Mouse (Mus musculus): ENCODE results near the gene Cntnap2. TPM values are rescaled to one million over a fixed set of nuclear protein-coding genes. Genes with fewer than 3 reads are reported as not detected.

Gene Cntnap2
- polyA plus RNA-seq, 1 experiment from 2014 or later = 1.1 TPM

DNA sequence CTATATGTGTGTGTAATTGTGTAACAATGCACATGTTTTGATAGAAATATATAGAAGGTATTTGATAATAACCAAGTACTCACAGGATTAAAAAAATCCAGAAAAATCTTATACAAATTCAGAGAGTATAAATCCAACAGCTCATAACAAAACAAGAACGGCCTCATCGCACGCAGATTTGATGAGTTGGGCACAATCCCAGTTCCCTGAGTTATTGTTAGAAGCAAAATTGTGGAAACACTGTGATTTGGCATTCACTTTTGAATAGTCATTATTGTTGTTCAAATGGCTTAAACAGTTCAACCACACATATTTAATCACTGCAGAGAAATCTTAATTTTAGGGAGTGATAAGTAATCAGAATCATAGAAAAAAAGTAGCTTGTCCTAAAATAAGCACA, 928.9 kb downstream of the Cntnap2 start:
- H3K27me3 ChIP-seq (replicated peaks; ENCODE audit: control insufficient read depth, insufficient read depth, low read length) = no peaks in the 10 kb centered on the region
- no peaks in the 10 kb centered on the region for H3K36me3 ChIP-seq (ENCODE audit: control insufficient read depth, insufficient read depth)
- no peak overlapping the region for H3K4me3 ChIP-seq (ENCODE audit: low read depth, low read length)
- no peak for ATAC-seq
- H3K9me3 ChIP-seq (ENCODE audit: control insufficient read depth) = no peaks in the 10 kb centered on the region
- no peak for TF ChIP-seq CTCF (IDR thresholded peaks at IDR 0.05; ENCODE audit: low read depth)
- H3K9ac ChIP-seq (ENCODE audit: low read depth, low read length) = no peak overlapping the region
- 87% methylated on average over 3 of the region's 3 CpGs for WGBS
- no peak overlapping the region for H3K4me2 ChIP-seq (replicated peaks; ENCODE audit: low read depth)
- H3K27ac ChIP-seq (ENCODE audit: low read depth, low read length) = no peak overlapping the region
- H3K4me1 ChIP-seq (replicated peaks; ENCODE audit: control insufficient read depth, insufficient read depth, low read length) = no peaks in the 10 kb centered on the region

DNA sequence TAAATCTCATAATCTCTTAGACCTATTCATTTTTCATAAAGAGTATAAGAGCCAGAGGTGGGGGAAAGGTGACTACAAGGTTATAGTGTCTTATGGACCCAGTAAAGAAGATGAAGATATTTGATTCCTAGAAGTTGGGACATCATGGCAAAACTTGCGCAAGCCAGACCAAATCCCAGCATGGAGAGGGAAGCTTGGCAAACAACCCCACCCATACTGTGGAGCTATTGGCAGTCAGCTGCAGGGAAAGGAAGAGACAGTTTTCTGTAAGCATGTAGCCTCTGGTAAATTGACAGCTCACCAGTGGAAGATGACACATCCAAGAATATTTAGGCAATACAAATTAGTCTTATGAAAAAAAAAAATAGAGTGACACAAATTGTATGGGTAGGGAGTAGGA, 931.9 kb downstream of the Cntnap2 start:
- no peak overlapping the region for H3K27ac ChIP-seq (ENCODE audit: low read depth, low read length)
- 89% methylated on average over 1 of the region's 1 CpGs for WGBS
- H3K4me3 ChIP-seq (ENCODE audit: low read depth, low read length) = no peak overlapping the region
- H3K4me1 ChIP-seq (replicated peaks; ENCODE audit: control insufficient read depth, insufficient read depth, low read length) = no peaks in the 10 kb centered on the region
- H3K27me3 ChIP-seq (replicated peaks; ENCODE audit: control insufficient read depth, insufficient read depth, low read length) = no peaks in the 10 kb centered on the region
- no peak overlapping the region for H3K9ac ChIP-seq (ENCODE audit: low read depth, low read length)
- no peak overlapping the region for H3K4me2 ChIP-seq (replicated peaks; ENCODE audit: low read depth)
- no peaks in the 10 kb centered on the region for H3K9me3 ChIP-seq (ENCODE audit: control insufficient read depth)
- no peak for TF ChIP-seq CTCF (IDR thresholded peaks at IDR 0.05; ENCODE audit: low read depth)
- H3K36me3 ChIP-seq (ENCODE audit: control insufficient read depth, insufficient read depth) = no peaks in the 10 kb centered on the region
- ATAC-seq = no peak

DNA sequence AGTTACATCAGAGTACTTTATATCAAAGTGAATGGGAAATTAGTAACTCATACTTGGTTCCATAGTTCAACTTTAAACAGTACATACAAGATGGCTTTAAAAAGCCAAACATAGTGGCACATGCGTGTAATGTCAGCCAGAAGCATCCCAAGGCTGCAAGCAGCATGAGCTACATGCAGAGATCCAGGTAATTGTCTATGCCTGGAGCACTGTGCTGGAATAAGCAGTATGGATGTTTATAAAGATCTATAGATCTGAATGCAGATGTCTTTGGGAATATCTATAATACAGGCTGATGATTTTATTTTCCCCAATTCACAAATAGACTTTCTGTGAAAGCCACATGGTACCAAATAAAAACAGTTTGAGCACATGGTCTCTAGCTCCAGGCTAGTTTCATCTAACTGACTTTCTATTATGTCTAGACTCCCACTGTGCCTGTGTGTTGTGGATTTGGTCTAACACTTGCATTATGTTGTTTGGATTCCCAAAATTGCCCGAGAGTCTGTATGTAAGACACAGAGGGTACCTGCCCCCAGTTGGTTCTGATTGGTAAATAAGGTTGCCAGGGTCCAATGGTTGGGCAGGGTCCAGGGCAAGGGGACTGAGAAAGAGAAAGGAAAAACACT, 963.5 kb downstream of the Cntnap2 start:
- 84% methylated on average over 2 of the region's 2 CpGs for WGBS
- Histone ChIP-seq H3K36me3 (ENCODE audit: control insufficient read depth, insufficient read depth) (no peaks in the 10 kb centered on the region), H3K27me3 (replicated peaks; ENCODE audit: control insufficient read depth, insufficient read depth, low read length) (no peaks in the 10 kb centered on the region), H3K27ac (ENCODE audit: low read depth, low read length) (no peak overlapping the region), H3K4me2 (replicated peaks; ENCODE audit: low read depth) (no peak overlapping the region), H3K4me1 (replicated peaks; ENCODE audit: control insufficient read depth, insufficient read depth, low read length) (no peaks in the 10 kb centered on the region), H3K9ac (ENCODE audit: low read depth, low read length) (no peak overlapping the region), H3K4me3 (ENCODE audit: low read depth, low read length) (no peak overlapping the region), H3K9me3 (ENCODE audit: control insufficient read depth) (no peaks in the 10 kb centered on the region)
- no peak for TF ChIP-seq CTCF (IDR thresholded peaks at IDR 0.05; ENCODE audit: low read depth)
- no peak for ATAC-seq

DNA sequence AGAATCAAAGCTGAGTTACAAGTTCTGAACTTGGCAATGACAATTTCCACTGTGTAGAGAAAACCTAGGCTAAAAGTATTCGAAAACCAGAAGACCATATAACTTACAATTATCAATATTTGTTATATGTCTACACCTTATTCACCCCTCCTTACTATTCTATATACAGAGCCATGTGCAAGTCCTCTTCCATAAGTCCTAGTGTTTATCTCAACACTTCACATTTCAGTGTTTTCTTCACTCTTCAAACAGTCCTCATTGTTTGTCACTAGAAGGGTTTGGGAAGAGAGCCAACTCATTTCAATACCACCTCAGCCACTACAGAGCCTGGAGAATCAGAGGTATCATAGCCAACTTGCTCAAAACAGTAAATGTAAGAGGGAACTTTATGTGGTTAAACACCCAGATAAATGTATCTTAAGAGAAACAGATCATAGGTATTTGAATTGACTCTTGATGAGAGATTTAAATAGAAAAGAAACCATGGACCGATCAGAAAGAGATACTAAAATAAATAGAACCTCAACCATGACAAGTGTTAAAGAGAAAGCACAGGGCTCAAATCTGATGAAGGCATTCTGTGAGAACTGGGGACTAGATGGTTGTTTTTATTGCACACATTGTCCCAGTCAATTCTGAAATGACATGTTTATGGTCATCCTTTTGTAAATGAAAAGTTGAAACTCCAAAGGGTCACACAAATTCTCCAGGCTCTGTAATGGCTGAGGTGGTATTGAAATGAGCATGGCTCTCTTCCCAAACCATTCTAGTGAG, 972.9 kb downstream of the Cntnap2 start:
- H3K27ac ChIP-seq (ENCODE audit: low read depth, low read length) = no peak overlapping the region
- no peak for TF ChIP-seq CTCF (IDR thresholded peaks at IDR 0.05; ENCODE audit: low read depth)
- 64% methylated on average over 2 of the region's 2 CpGs for WGBS
- no peaks in the 10 kb centered on the region for H3K9me3 ChIP-seq (ENCODE audit: control insufficient read depth)
- no peaks in the 10 kb centered on the region for H3K27me3 ChIP-seq (replicated peaks; ENCODE audit: control insufficient read depth, insufficient read depth, low read length)
- no peak overlapping the region for H3K4me2 ChIP-seq (replicated peaks; ENCODE audit: low read depth)
- no peaks in the 10 kb centered on the region for H3K4me1 ChIP-seq (replicated peaks; ENCODE audit: control insufficient read depth, insufficient read depth, low read length)
- ATAC-seq = no peak
- no peak overlapping the region for H3K4me3 ChIP-seq (ENCODE audit: low read depth, low read length)
- H3K36me3 ChIP-seq (ENCODE audit: control insufficient read depth, insufficient read depth) = no peaks in the 10 kb centered on the region
- H3K9ac ChIP-seq (ENCODE audit: low read depth, low read length) = no peak overlapping the region

DNA sequence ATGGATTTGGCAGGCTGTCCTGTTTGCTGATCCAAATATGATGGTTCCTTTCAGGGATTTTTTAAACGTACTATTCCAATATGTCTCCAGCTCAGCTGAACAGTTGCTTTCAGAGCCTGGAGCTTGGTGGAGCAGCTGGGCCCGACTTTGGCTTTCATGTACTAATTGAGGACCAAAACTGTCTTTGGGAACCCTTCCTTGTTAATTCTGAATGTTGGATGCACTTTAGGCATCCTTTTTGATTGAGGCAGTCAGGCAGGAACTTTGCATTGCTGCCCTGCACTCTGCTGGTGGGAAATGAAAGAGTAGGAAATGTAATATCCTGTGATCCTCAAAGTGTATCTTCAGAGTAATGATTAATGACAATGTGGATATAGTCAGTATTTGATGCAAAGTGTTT, 974.0 kb downstream of the Cntnap2 start:
- H3K4me1 ChIP-seq (replicated peaks; ENCODE audit: control insufficient read depth, insufficient read depth, low read length) = no peaks in the 10 kb centered on the region
- H3K9me3 ChIP-seq (ENCODE audit: control insufficient read depth) = no peaks in the 10 kb centered on the region
- H3K36me3 ChIP-seq (ENCODE audit: control insufficient read depth, insufficient read depth) = no peaks in the 10 kb centered on the region
- H3K4me2 ChIP-seq (replicated peaks; ENCODE audit: low read depth) = no peak overlapping the region
- 61% methylated on average over 2 of the region's 2 CpGs for WGBS
- H3K9ac ChIP-seq (ENCODE audit: low read depth, low read length) = no peak overlapping the region
- no peak overlapping the region for H3K4me3 ChIP-seq (ENCODE audit: low read depth, low read length)
- ATAC-seq = no peak
- TF ChIP-seq CTCF (IDR thresholded peaks at IDR 0.05; ENCODE audit: low read depth) = no peak
- H3K27ac ChIP-seq (ENCODE audit: low read depth, low read length) = no peak overlapping the region
- no peaks in the 10 kb centered on the region for H3K27me3 ChIP-seq (replicated peaks; ENCODE audit: control insufficient read depth, insufficient read depth, low read length)

DNA sequence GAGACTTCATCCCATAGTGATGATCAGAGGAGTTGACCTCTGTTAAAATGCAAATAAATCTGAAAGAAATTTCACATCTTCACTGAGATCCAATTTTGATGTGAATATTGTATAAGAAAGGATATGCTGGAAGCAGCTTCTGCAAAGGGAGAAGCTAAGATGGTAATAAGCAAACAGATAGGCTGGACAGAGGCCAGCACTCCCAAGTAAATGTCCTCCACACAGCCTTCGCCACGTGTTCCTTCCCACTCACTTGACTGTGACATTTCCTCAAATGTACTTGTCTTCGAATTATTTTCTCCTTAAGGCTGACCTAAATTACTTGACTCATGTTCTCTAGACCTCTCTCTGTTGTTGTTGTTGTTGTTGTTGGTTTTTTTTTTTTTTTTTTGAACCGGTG, 981.5 kb downstream of the Cntnap2 start:
- Histone ChIP-seq H3K9ac (ENCODE audit: low read depth, low read length) (no peak overlapping the region), H3K4me1 (replicated peaks; ENCODE audit: control insufficient read depth, insufficient read depth, low read length) (no peaks in the 10 kb centered on the region), H3K27ac (ENCODE audit: low read depth, low read length) (no peak overlapping the region), H3K9me3 (ENCODE audit: control insufficient read depth) (no peaks in the 10 kb centered on the region), H3K36me3 (ENCODE audit: control insufficient read depth, insufficient read depth) (no peaks in the 10 kb centered on the region), H3K27me3 (replicated peaks; ENCODE audit: control insufficient read depth, insufficient read depth, low read length) (no peaks in the 10 kb centered on the region), H3K4me3 (ENCODE audit: low read depth, low read length) (no peak overlapping the region), H3K4me2 (replicated peaks; ENCODE audit: low read depth) (no peak overlapping the region)
- no peak for ATAC-seq
- TF ChIP-seq CTCF (IDR thresholded peaks at IDR 0.05; ENCODE audit: low read depth) = no peak
- WGBS = 83% methylated on average over 4 of the region's 4 CpGs
